Mouse (Mus musculus) stomach, postnatal 0 days (tissue): ENCODE measurements at regions not wholly inside any gene's neighbourhood (a gene's known extent, or its start where the extent isn't known, plus 50 kb on each side); places are given as distances from the start of the nearest gene placed in this dataset.

Experiments used
- CTCF ChIP-seq: IDR thresholded peaks from 2 replicates; pipeline ENCODE4 v1.5.1; 2016; ENCODE audit warnings: antibody characterized with exemption, low read depth, mild to moderate bottlenecking, moderate library complexity
- EP300 ChIP-seq: optimal IDR thresholded peaks from 2 replicates; pipeline ENCODE3; 2016; ENCODE audit warnings: antibody characterized with exemption

GRCm38 (mm10) chr15:52207271-52207670 lies 1677.4 kb upstream of the Gm7489 start:
- no peak for TF ChIP-seq CTCF
- no peak for TF ChIP-seq EP300
